Mouse (Mus musculus) cerebellum, postnatal 10 days (tissue): ENCODE data around the gene Sugp2.

Experiments
- DNase-seq, 2 experiments: peaks; one replicate each; pipeline ENCODE4 v3.0.0; 2021; ENCODE audit warnings: mixed read lengths in 2 of 2

Gene Sugp2

DNA sequence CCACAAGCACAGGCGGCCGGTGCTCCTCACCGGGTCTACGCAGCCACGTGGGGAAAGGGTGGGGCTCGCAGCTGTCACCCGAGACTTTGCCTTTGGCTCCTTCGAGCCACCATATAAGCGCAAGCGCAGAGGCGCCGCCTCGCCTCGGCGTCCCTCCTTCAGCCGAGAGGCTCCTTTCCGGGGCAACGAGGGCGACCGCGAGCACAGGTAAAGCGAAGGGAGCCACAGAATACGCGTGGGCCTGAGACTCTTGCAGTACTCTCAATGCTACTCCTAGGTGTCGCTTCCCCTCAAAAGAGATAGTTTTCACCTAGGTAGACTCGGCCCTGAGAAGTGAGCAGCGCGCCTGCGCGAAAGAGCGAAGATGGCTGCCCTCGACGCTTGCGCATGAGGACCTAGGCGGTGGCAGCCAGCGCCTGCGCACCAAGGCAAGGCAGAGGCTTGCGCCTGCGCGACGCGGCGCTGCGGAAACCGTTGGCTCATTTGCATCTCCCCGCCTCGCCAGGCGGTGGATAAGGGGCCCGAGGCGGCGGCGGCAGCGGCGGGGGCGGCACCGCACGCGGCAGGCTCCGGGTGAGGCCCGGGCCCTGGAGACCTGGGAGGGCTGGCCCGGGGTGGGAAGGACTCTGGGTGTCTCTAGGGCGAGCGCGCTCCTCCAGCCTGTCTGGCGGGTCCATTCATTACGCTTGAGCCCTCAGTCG lies at the start of gene Sugp2, which contains the start of gene Armc6:
Sugp2 (plus strand) TSS at position 147 of the 701 bp plus-strand sequence.
Armc6 (minus strand) TSS at position 387 of the 701 bp plus-strand sequence.
- DNase-seq, result peak; percentile 94 to 97

DNA sequence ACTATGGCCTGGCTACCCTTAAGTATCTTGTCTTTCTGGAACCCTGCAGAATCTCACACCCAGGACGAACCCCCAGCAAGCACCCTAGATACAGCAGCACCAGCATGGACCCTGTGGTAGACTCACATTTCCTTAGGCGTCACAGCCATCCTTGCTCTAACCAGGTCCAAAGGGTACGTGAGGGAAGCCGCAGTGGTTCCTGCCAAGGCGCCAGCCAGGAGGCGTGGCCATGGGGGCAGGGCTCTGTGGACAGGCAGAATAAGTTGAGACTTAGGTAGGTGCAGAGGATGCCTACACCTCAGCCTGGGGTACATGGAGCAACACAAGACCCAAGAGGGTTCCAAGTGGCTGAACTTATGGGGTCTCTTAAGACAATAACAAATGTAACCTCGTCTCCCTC lies 45.3 kb upstream of the Sugp2 start:
- DNase-seq, result no peak

DNA sequence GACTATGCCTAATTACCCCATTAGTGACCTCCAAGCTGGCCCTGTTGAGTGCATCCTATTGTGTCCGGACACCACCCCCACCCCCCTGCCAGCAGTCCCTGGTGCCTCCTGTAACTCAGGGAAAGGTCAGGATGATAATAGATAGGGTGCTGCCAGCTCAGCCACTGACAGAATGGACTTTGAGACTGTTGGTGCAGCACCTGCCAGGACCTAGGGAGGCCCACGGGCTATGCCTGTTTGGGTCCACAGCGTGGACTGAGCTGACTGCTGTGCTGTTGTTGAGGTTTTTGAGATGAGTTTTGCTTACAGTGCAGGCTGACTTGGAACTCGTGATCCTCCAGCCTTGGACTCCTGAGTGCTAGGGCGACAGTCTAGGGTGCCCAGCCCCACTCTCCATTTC lies 40.8 kb upstream of the Sugp2 start:
- DNase-seq, result no peak

- no peak for DNase-seq
Observed at GRCm38 (mm10) chr8:70194191-70194590, 39.8 kb upstream of the Sugp2 start.

DNA sequence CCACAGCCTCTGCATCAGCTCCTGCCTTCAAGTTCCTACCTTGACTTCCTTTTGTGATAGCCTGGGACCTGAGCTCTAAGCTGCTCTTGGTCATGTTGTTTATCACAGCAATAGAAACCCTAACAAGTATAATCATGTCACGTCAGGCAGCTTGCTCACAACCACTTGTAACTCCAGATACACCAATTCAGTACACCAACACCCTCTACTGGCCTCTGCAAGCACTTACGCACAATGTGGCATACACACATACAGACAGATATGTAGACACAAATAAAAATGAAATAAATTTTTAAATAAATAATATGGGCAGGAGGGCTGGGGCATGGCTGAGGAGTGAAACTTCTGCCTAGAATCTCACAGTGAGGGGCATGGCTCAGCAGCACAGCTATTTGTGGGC lies 38.3 kb upstream of the Sugp2 start:
- no peak for DNase-seq

DNA sequence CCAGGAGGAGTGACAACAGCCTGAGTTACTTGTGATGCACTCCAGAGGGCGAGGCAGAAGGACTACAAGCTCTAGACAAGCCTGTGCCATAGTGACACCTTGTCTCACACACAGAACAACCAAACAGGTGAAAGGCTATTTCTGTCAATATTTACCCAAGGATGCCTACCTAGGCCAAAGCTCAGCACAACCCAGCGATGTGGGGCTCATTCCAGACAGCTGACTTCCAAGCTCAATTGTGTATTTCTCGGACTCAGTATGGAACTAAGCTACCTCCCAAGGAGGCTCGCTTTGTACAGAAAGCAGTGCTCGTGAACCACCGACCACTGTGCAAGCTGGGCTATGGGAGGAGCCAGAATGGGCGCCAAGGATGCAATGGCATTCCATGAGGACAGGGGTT lies 36.4 kb upstream of the Sugp2 start:
- DNase-seq, result peak in 1 of 2 experiments; percentile 36

DNA sequence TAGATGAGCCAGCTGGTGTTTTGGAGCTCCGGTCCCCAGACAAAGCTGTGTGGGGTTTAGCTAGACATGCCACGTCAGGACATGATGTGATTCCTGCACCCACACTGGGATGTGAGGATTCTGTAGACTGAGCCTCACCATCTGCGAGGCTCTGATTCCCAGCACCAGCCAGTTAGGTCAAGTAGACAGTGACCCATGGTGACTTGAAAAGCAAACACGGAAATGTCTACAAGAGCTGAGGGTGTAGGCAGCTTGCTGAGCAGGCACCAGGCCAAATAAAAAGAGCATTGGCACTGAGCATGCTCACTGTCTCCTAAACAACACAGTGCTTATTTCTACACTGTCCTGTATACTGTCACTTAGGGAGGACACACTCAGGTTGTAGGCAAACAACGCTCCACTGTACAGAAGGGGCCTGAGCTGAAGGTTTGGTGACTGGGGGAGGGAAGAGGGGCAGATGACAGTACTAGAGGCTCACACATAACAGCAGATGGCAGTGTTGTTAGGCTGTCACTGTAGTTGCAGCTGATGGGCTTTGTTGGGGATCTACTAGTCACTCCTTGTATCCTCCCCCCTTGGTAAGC lies 33.8 kb upstream of the Sugp2 start:
- peak; percentile 63 to 76 for DNase-seq

DNA sequence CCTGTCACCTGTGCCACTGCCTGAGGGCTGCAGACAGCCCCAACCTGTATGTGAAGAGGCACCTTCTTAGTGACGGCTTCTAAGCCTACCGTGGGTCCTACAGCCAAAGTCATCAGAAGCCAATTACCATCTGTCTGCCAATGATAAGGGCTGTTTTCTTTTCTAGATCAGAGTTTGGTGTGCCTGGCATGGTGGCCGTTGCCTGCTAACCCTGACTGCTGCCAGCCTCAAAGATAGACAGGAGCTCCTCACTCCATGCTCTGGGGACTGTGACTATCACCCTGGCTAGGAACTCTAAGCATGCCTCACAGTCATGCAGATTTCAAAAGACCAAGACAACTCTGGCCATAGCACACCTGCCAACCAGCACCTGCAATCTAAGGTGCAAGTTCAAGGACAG lies 32.6 kb upstream of the Sugp2 start:
- DNase-seq, result no peak

DNA sequence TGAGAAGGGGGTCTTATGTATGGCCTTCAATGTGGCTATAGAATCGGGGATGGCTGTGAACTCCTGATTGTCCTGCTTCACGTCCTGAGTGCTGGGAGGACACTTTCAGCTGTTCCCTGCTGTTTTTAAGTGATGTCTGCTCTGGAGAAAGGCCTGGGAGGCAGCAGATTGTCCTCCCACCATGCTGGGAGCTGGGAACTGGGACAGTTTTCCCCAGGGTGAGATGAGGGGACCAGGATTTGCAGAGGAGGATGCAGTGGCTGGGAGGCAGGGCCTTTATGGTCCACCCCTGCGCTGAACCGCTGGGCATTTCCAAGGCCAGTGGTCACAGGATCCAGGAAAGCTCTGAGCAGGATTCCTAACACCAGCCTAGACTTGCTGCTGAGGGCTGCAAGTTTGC lies 31.0 kb upstream of the Sugp2 start:
- DNase-seq, result no peak

DNA sequence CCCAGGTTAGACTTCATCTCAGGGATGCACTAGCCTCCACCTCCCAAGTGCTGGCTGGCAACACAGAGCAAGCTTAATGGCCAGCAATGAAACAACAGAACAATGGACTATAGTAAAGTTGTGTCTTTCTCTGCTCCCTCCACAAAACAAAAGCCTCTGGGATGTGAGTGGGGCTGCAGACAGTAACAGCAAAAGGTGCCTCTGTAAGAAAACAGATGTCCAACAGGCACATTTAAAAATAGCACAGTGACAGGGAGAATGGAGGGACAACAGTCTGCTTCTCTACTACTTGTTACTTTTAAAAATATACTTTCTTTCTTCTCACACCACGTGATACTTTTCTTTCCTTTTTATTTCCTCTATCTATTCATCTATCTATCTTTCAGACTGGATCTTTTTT lies 29.3 kb upstream of the Sugp2 start:
- no peak for DNase-seq

- no peak for DNase-seq
Observed at GRCm38 (mm10) chr8:70208130-70208529, 25.9 kb upstream of the Sugp2 start.

DNA sequence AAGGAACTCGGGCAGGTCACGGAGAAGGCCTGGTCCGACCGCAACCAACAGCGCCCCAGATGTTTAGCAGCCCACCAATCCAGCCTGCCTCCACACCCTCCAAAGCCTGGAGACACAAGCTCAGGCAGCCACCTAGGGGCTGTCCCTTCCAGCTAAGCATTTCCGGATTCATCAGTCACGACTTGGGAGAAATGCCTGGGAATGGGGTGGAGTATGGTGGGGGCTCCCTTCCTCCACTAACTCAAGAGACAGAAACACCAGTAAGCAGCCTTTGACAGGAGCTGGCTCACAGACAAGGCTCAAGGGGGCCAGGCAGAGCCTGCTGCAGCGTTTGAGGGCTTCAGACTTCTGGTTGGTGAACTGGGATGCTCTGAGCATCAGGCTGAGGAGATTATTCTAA lies 23.5 kb upstream of the Sugp2 start:
- no peak for DNase-seq

GRCm38 (mm10) chr8:70211275-70211674 lies 22.8 kb upstream of the Sugp2 start:
- DNase-seq, result no peak

DNA sequence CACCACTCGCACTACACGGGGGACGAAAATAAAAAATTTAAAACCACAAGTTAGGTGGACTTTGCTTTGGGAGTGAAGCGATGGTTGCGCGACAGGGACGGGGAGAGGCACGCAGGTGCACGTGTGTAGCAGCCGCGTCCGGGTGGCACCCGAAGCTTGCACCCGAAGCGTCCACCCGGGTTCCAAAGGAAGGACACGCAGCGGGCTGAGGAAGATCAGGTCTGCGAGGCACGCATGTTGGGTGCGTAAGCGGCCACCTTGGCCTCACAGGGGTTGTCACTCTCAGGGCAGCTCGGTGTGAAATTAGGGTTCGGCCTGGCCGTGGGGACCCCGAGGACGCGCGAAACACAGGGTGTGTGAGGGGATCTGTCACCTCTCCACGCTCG lies 22.3 kb upstream of the Sugp2 start:
- no peak for DNase-seq

DNA sequence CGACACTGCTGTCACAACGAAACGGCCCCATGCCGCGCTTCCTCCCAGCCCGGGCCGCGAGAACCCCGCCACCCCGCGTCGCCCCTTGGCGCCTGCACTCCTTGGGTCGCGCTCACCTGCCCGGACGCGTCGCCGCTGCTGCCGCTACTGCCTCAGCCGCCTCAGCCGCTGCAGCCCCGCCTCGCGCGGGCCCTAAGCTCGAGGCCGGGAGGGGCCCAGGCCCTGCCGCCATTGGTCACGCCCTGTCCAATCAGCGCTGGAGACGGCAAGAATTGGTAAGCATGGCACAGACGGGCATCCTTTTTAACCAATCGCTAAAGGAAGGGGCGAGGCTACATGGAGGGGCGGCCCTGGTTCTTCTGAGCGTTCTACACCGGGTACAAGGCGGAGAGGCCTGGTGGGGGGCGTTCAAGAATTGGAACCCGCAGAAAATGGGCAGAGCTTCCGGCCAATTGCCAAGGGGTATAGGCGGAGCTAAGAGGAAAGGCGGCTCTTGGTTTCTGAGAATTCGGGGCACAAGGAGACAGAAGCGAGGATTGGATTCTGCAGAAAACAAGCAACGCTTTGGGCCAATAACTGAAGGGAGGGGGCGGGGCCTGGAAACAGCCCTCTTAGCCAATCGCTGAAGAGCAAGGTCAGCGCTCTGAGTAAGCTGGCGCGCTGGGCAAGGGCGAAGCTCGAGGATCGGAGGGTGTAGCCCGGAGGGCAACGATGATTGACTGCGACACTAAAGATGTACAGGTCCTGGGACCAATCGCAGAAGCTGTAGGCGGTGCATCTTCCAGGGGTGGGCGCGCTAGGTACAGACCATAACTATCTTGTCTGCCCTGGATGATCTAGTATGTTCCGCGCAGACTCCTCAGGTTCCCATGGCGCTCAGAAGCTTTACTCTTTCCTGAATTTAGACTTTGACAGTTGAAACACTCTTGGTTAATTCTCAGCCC lies 21.6 kb upstream of the Sugp2 start, which contains the start of gene Slc25a42:
Slc25a42 (minus strand) TSS at position 194 of the 944 bp plus-strand sequence.
- DNase-seq, result peak; percentile 99 to 100

- no peak for DNase-seq
Observed at GRCm38 (mm10) chr8:70214411-70214810, 19.6 kb upstream of the Sugp2 start.

GRCm38 (mm10) chr8:70215092-70215491 lies 18.9 kb upstream of the Sugp2 start:
- no peak for DNase-seq

- DNase-seq, result peak in 1 of 2 experiments; percentile 32
Observed at GRCm38 (mm10) chr8:70216161-70216560, 17.9 kb upstream of the Sugp2 start.

DNA sequence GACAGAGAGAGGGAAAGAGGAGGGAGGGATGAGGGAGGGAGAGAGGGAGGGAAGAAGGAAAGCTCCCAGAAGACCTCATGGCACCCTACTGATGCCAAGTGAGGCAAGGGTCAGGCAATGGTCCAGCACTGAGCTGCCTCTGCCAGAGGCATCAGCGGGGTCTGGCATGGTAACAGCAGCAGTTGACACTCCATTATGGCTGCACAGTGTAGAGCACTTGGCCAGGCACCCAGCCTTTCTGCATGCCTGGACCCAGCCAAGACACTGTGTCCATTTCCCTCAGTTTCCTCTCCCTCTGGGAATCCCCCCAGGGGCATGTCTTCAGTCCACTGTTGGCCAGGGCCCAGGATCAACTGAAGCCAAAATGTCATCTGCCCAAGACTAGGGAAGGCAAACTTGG lies 17.5 kb upstream of the Sugp2 start:
- peak; percentile 88 to 94 for DNase-seq

GRCm38 (mm10) chr8:70217441-70217840 lies 16.6 kb upstream of the Sugp2 start:
- DNase-seq, result no peak

- DNase-seq, result no peak
Observed at GRCm38 (mm10) chr8:70219107-70219684, 14.8 kb upstream of the Sugp2 start.

DNA sequence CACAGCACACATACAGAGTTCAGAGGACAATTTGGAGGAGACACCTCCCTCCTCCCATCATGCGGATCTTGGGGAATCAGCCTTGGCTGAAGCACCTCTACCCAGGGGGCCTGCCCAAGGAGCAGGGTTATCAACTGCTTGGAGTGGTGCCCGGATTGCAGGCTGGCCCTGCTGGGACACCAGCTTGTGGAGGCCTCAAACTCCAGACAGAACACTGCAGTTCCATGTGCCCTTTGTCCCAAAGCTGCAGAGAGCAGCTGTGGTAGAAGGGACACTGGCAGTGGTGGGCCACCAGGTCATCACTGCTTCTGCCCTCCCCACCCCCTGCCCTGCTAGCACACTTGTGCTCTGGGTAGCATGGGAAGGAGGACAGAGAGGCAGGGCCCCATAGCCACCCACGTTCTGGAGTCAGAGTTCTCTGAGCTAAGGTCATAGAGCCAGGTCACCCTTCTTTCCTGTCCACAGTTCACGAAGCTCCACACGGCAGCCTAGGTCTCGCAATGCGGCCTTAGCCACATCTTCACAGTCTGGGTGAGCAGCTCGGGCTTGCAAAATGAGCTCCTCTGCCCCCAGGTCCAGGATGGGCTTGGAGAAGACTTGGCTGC lies 13.7 kb upstream of the Sugp2 start:
- peak; percentile 73 to 77 for DNase-seq

- DNase-seq, result no peak
Observed at GRCm38 (mm10) chr8:70220911-70221310, 13.1 kb upstream of the Sugp2 start.
